Mouse (Mus musculus): ENCODE results near the gene Vps35. TPM values are rescaled to one million over a fixed set of nuclear protein-coding genes. Genes with fewer than 3 reads are reported as not detected.

Gene Vps35
- polyA plus RNA-seq (2021; fragmentation: Nextera tagmentation): 68.8 and 96.4 TPM in 2 replicates
- long read RNA-seq, experiment 1, transcript Vps35-201 (17 exons, 3,474 nt): major isoform, 1,202 of 1,414 reads
- long read RNA-seq, experiment 1, partial matches to known transcripts: 148 of 1,414 reads
- long read RNA-seq, experiment 1, other reads (novel, unspliced or antisense): 64 of 1,414 reads
- long read RNA-seq, experiment 2, transcript Vps35-201 (17 exons, 3,474 nt): major isoform, 76 of 163 reads
- long read RNA-seq, experiment 2, partial matches to known transcripts: 80 of 163 reads
- long read RNA-seq, experiment 2, other reads (novel, unspliced or antisense): 7 of 163 reads

DNA sequence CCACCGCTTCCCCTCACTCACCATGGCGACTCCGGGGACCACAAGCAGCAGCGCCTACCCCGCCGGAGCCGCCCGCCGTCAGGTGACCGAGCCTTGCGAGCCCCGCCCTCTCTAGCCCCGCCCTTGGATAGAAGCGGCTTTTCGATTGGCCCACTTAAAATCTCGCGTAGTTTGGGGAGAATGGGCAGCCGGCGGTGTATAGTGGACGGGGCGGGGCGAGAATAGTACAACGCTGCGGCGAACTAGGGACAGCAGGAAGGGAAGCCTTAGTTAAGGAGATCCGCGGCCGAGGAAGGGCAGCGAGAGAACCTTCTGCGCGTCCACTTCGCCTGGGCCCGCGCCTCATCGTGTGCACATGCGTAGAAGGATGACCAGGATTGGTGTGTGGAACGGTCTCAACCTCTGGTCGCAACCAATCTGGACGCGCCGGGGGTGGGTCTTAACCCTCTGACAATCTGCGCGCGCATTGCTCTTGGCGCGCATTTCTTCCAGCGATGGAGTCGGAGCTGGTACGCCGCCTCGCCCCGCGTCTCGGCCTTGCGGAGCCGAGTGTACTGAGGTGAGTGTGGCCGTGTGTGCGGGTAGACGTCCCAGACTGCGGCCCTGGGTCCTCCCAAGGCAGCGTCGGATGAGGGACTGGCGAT is at the start of gene Vps35, which contains the start of gene Orc6:
Vps35 (minus strand) TSS at position 369 of the 644 bp plus-strand sequence.
Orc6 (plus strand) TSS at position 199 of the 644 bp plus-strand sequence.

DNA sequence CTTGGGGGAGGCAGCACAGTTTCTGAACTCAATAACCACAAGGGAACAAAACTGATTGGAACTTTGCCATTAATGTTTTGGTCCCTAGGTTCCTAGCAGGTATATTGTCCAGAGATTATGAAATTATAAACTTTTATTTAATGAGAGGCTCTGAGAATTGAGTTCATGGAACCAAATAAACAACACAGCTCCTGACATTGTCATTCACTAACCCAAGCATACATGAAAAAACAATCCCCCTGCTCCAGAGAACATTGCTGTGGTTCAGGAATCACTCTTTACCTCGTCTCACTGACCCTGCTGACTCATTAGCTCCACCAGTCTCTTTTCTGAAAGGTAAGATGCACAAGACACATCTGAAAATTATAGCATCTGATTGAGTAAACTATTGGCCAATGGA is 73.9 kb downstream of the Vps35 start, which contains the start of gene Olfr371:
Olfr371 (plus strand) TSS at position 301 of the 400 bp plus-strand sequence.

Other genes starting within 250 kb of the Vps35 start
- gene Fbxw9, start 239.7 kb downstream of the Vps35 start, polyA plus RNA-seq (2021; fragmentation: Nextera tagmentation): 12.5 and 21.0 TPM in 2 replicates
- not detected in 2 replicates for gene Gm5741, start 231.8 kb downstream of the Vps35 start, polyA plus RNA-seq (2021; fragmentation: Nextera tagmentation)
- gene Dhps, start 228.0 kb downstream of the Vps35 start, polyA plus RNA-seq (2021; fragmentation: Nextera tagmentation): 72.9 and 74.5 TPM in 2 replicates
- gene Wdr83os, start 219.1 kb downstream of the Vps35 start, polyA plus RNA-seq (2021; fragmentation: Nextera tagmentation): 114 and 122 TPM in 2 replicates
- gene Wdr83, start 218.5 kb downstream of the Vps35 start, polyA plus RNA-seq (2021; fragmentation: Nextera tagmentation): 30.0 and 38.6 TPM in 2 replicates
- gene Man2b1, start 216.5 kb downstream of the Vps35 start, polyA plus RNA-seq (2021; fragmentation: Nextera tagmentation): 13.9 and 19.1 TPM in 2 replicates
- 1.3 and 1.7 TPM in 2 replicates for gene Zfp791, start 176.7 kb downstream of the Vps35 start, polyA plus RNA-seq (2021; fragmentation: Nextera tagmentation)
- gene Cks1brt, start 147.9 kb downstream of the Vps35 start, polyA plus RNA-seq (2021; fragmentation: Nextera tagmentation): not detected in 2 replicates
- not detected in 2 replicates for gene Olfr371, start 73.8 kb downstream of the Vps35 start, polyA plus RNA-seq (2021; fragmentation: Nextera tagmentation)
- gene Orc6, start 170 bp downstream of the Vps35 start, polyA plus RNA-seq (2021; fragmentation: Nextera tagmentation): 44.4 and 46.6 TPM in 2 replicates
- gene Mylk3, start 86.5 kb upstream of the Vps35 start, polyA plus RNA-seq (2021; fragmentation: Nextera tagmentation): 4.3 and 4.9 TPM in 2 replicates
- gene 4921524J17Rik, start 133.0 kb upstream of the Vps35 start, polyA plus RNA-seq (2021; fragmentation: Nextera tagmentation): 21.4 and 25.7 TPM in 2 replicates
- 18.0 and 19.2 TPM in 2 replicates for gene Gpt2, start 192.8 kb upstream of the Vps35 start, polyA plus RNA-seq (2021; fragmentation: Nextera tagmentation)